Mouse (Mus musculus) kidney, postnatal 0 days (tissue): Measurements from ENCODE around the gene Ggn. TPM values are rescaled to one million over a fixed set of nuclear protein-coding genes. Genes with fewer than 3 reads are reported as not detected.
"Not testable (repeated sequence)": the region's sequence is repeated elsewhere in the genome, so short reads cannot be mapped to it uniquely, and the experiment has no call there.

Source experiments
- ATAC-seq: fragments of 200-750 bp; cut with Nextera tagmentation; replicated peaks from 2 replicates; pipeline ENCODE4 v1.8.0; 2017; ENCODE audit warnings: low read depth, moderate number of reproducible peaks, moderate TSS enrichment, moderate library complexity; ENCODE audit not compliant: low FRiP score
- DNase-seq: peaks from one replicate; pipeline ENCODE4 v3.0.0-alpha.2; 2016; ENCODE audit warnings: low spot score
- H3K27ac ChIP-seq: fragments of 300-500 bp; sonication (generic); 2 replicates; pipeline ENCODE4 v1.5.1; 2014; ENCODE audit warnings: mild to moderate bottlenecking
- H3K27me3 ChIP-seq: fragments of 300-500 bp; sonication (generic); 2 replicates; pipeline ENCODE4 v1.6.1; 2014; ENCODE audit warnings: low read length, mixed read lengths; ENCODE audit not compliant: insufficient read depth
- H3K36me3 ChIP-seq: fragments of 300-500 bp; sonication (generic); 2 replicates; pipeline ENCODE4 v1.6.1; 2014; ENCODE audit warnings: low read length, mixed read lengths; ENCODE audit not compliant: insufficient read depth
- H3K4me1 ChIP-seq: fragments of 300-500 bp; sonication (generic); replicated peaks from 2 replicates; pipeline ENCODE4 v1.6.1; 2014; ENCODE audit warnings: antibody characterized with exemption, low read length, mixed read lengths; ENCODE audit not compliant: insufficient read depth
- H3K4me2 ChIP-seq: fragments of 300-500 bp; sonication (generic); 2 replicates; pipeline ENCODE4 v1.6.1; 2014; ENCODE audit warnings: mild to moderate bottlenecking, low read length, moderate library complexity, mixed read lengths
- H3K4me3 ChIP-seq: fragments of 300-500 bp; sonication (generic); replicated peaks from 2 replicates; pipeline ENCODE4 v1.5.1; 2014; ENCODE audit warnings: low read depth, low read length
- H3K9ac ChIP-seq: fragments of 300-500 bp; sonication (generic); 2 replicates; pipeline ENCODE4 v1.6.1; 2014; ENCODE audit warnings: low read depth, low read length
- H3K9me3 ChIP-seq: fragments of 300-500 bp; sonication (generic); replicated peaks from 2 replicates; pipeline ENCODE4 v1.6.1; 2016; ENCODE audit warnings: low read length, inconsistent platforms, mixed read lengths
- CTCF ChIP-seq: IDR thresholded peaks from 2 replicates; pipeline ENCODE4 v1.5.1; 2016; ENCODE audit warnings: antibody characterized with exemption, low read depth, mild to moderate bottlenecking, moderate library complexity
- WGBS: fragments of 180-500 bp; shearing (Covaris S2); extraction: QIAGEN DNeasy Blood & Tissue Kit; methylation state at CpG from one replicate; pipeline ENCODE4 v1.1.7; 2014; 5-methylcytosine and 5-hydroxymethylcytosine counted together
- polyA plus RNA-seq: library from polyadenylated mRNA; unstranded; fragments of >200 nt; fragmentation: Nextera tagmentation; extraction: Ambion mirVana; gene quantifications from 2 replicates; pipeline ENCODE4 v1.2.1, GENCODE M21; 2015

The Ggn gene
- polyA plus RNA-seq, 1 experiment from 2014 or later = 0.70 TPM

DNA sequence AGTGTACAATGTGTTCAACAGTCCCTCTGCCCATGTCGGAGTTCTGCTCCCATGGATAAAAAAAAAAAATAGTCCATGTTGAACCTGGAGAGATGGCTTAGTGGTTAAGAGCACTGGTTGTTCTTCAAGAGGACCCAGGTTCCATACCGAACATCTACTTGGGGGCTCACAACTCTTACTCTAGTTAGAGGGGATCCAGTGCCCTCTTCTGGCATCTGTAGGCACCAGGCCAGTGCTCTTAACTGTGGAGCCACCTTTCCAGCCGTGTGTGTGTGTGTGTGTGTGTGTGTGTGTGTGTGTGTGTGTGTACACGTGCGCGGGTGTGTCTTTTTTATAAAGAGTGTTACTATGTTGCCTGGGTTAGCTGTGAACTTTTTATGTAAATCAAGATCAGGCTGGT lies 32.6 kb downstream of the Ggn start:
- Histone ChIP-seq H3K4me1 (no peaks in the 10 kb centered on the region), H3K9me3 (no peaks in the 10 kb centered on the region), H3K9ac (no peak overlapping the region), H3K4me2 (no peak overlapping the region), H3K36me3 (no peaks in the 10 kb centered on the region), H3K27me3 (no peaks in the 10 kb centered on the region), H3K4me3 (no peak overlapping the region), H3K27ac (no peak overlapping the region)
- TF ChIP-seq CTCF = no peak
- 82% methylated on average over 6 of the region's 6 CpGs for WGBS
- DNase-seq (no peak), ATAC-seq (no peak)

DNA sequence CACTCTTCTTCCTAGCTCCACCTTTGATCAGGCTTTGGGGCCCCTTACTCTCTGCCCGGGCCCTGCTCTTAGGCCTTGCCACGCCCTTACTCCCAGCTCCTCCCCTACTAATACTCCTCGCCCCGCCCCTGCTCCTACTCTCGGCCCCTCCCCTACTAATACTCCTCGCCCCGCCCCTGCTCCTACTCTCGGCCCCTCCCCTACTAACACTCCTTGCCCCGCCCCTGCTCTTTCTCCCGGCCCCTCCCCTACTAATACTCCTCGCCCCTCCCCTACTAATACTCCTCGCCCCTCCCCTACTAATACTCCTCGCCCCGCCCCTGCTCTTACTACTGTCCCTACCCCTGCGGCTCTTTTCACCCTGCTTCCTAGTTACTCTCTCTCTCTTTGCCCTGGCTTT lies 41.0 kb downstream of the Ggn start:
- H3K36me3 ChIP-seq, H3K9me3 ChIP-seq, H3K27me3 ChIP-seq, H3K4me1 ChIP-seq, H3K9ac ChIP-seq: not testable (repeated sequence)
- ATAC-seq (peak; percentile 47), DNase-seq (peak; percentile 77)
- Histone ChIP-seq H3K4me2 (peak overlapping the region; percentile 52), H3K27ac (peak overlapping the region; percentile 86), H3K4me3 (peak overlapping the region; percentile 33)
- WGBS = 18% methylated on average over 15 of the region's 15 CpGs

DNA sequence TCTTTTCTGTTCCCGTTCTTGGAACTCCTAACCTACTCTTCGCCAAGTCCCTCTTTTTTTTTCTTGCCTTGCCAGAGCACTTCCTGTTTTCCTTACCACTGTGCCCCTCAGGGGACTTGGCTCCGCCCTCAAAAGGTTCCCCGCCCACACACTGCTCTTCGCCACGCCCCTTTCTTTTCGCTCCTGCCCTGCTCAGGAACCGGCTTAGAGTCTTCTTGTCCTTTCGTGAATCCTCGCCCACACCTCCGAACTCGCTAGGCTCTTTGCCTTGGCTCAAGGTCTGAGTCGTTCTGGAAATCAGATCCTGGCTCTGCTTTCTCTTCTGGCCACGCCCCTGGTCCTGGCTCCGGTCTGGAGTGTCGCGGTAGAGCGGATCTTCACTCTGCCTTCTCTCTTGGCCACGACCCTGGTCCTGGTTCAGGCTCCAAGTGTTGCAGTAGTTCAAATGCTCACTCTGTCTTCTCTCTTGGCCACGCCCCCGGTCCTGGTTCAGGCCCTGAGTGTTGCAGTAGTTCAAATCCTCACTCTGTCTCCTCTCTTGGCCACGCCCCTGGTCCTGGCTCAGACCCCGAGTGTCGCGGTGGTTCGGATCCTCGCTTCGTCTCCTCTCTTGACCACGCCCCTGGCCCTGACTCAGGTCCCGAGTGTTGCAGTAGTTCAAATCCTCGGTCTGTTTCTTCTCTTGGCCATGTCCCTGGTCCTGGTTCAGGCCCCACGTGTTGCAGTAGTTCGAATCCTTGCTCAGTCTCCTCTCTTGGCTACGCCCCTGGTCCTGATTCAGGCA lies 41.6 kb downstream of the Ggn start:
- no peaks in the 10 kb centered on the region for H3K9me3 ChIP-seq
- H3K27me3 ChIP-seq = no peaks in the 10 kb centered on the region
- 4% methylated on average over 34 of the region's 34 CpGs for WGBS
- peak overlapping the region; percentile 52 for H3K4me2 ChIP-seq
- peak overlapping the region; percentile 86 for H3K27ac ChIP-seq
- H3K4me1 ChIP-seq = no peaks in the 10 kb centered on the region
- ATAC-seq = peak; percentile 88
- peak; percentile 95 for DNase-seq
- TF ChIP-seq CTCF = no peak
- H3K36me3 ChIP-seq = no peaks in the 10 kb centered on the region
- peak overlapping the region; percentile 33 for H3K4me3 ChIP-seq
- peak overlapping the region; percentile 55; the same call in 1 of the 2 replicates for H3K9ac ChIP-seq

DNA sequence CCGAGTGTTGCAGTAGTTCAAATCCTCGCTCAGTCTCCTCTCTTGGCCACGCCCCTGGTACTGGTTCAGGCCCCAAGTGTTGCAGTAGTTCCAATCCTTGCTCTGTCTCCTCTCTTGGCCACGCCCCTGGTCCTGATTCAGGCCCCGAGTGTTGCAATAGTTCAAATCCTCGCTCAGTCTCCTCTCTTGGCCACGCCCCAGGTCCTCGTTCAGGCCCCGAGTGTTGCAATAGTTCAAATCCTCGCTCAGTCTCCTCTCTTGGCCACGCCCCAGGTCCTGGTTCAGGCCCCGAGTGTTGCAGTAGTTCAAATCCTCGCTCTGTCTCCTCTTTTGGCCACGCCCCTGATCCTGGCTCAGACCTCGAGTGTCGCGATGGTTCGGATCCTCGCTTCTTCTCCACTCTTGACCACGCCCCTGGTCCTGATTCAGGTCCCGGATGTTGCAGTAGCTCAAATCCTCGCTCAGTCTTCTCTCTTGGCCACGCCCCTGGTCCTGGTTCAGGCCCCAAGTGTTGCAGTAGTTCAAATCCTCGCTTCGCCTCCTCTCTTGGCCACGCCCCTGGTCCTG lies 42.3 kb downstream of the Ggn start:
- Histone ChIP-seq H3K4me1 (no peaks in the 10 kb centered on the region), H3K36me3 (no peaks in the 10 kb centered on the region), H3K27me3 (no peaks in the 10 kb centered on the region), H3K9me3 (no peaks in the 10 kb centered on the region), H3K27ac (peak overlapping the region; percentile 86; the same call in 1 of the 2 replicates), H3K4me3 (peak overlapping the region; percentile 33), H3K9ac (no peak overlapping the region), H3K4me2 (peak overlapping the region; percentile 52)
- DNase-seq (no peak), ATAC-seq (no peak)
- 17% methylated on average over 26 of the region's 26 CpGs for WGBS
- no peak for TF ChIP-seq CTCF

DNA sequence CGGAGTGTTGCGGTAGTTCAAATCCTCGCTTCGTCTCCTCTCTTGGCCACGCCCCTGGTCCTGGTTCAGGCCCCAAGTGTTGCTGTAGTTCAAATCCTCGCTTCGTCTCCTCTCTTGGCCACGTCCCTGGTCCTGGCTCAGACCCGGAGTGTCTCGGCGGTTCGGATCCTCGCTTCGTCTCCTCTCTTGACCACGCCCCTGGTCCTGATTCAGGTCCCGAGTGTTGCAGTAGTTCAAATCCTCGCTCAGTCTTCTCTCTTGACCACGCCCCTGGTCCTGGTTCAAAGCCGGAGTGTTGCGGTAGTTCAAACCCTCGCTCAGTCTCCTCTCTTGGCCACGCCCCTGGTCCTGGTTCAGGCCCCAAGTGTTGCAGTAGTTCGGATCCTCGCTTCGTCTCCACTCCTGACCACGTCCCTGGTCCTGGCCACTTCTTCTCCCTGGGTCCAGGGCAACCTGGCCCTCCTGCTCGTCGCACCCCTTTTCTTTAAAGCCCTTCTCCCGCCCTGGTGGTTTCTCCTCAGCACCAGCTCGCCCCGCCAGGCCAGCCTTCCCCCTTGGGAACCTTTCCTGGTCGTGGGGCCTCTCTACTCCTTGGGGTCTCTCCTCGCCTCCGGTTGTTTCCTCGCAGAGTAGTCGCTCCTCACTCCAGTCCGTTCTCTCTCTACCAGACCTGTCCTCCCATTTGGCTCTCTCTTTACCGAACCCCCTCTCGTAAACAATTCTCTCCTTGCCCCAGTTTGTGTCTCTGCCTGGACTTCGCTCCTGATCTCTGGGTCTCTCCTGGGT lies 43.0 kb downstream of the Ggn start:
- not testable (repeated sequence) for H3K27ac ChIP-seq, H3K4me2 ChIP-seq, H3K9ac ChIP-seq, H3K27me3 ChIP-seq, H3K4me3 ChIP-seq, ATAC-seq, H3K36me3 ChIP-seq, H3K4me1 ChIP-seq, DNase-seq, H3K9me3 ChIP-seq
- 23% methylated on average over 40 of the region's 40 CpGs for WGBS

DNA sequence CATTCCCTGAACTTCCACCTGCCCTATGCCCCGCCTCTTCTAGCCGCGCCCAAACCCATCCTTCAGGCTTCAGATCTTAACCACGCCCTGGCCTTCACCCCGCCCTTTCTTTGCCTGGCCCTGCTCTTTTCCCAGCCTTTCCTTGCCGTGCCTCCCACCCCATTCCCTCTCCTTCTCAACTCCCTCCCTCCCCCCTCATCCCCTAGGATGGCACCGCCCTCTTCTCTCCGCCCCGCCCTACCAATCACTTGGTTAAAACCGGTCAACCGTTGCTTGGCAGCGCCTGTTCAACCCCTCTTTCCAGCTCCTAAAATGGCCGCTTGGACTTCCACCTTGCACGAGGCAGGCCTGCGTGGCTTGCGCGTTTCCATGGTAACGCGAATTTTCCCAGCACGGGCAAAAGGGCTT lies 43.7 kb downstream of the Ggn start, which contains the start of gene Catsperg1:
Gene Catsperg1 (minus strand): TSS at position 361 of the 408 bp plus-strand sequence.
- no peaks in the 10 kb centered on the region for H3K36me3 ChIP-seq
- WGBS = 6% methylated on average over 20 of the region's 20 CpGs
- H3K27me3 ChIP-seq = no peaks in the 10 kb centered on the region
- DNase-seq (peak; percentile 73), ATAC-seq (peak; percentile 59)
- H3K27ac ChIP-seq = no peak within 1 kb of the TSS
- TF ChIP-seq CTCF = no peak
- H3K4me3 ChIP-seq = no peak within 1 kb of the TSS
- no peaks in the 10 kb centered on the region for H3K4me1 ChIP-seq
- H3K9me3 ChIP-seq = no peaks in the 10 kb centered on the region
- H3K4me2 ChIP-seq = no peak within 1 kb of the TSS
- no peak within 1 kb of the TSS for H3K9ac ChIP-seq
